Mouse (Mus musculus) bone marrow, adult 2 months (tissue): ENCODE results near the gene Dusp27.

Source experiments
- CTCF ChIP-seq: fragments of 200-500 bp; IDR thresholded peaks from 2 replicates; pipeline ENCODE4 v1.5.1; 2011; ENCODE audit warnings: low read length, control low read depth; ENCODE audit not compliant: control insufficient read depth, insufficient read depth
- POLR2A ChIP-seq: fragments of 200-500 bp; IDR thresholded peaks from 2 replicates; pipeline ENCODE4 v1.6.1; 2011; ENCODE audit warnings: low read depth, mild to moderate bottlenecking, control low read depth, low read length, borderline replicate concordance; ENCODE audit not compliant: control insufficient read depth

- TF ChIP-seq CTCF (no peak), POLR2A (no peak)
Observed at GRCm38 (mm10) chr1:166151341-166151740, 23.6 kb upstream of the Dusp27 start.
